Mouse (Mus musculus) forebrain, embryonic 15.5 days (tissue): ENCODE measurements around the gene 9030612E09Rik. TPM values are rescaled to one million over a fixed set of nuclear protein-coding genes. Genes with fewer than 3 reads are reported as not detected.

Experiments
- ATAC-seq: fragments of 200-750 bp; cut with Nextera tagmentation; replicated peaks from 2 replicates; pipeline ENCODE4 v1.8.0; 2017; ENCODE audit warnings: mild to moderate bottlenecking, moderate TSS enrichment, moderate library complexity
- H3K27ac ChIP-seq: fragments of 300-500 bp; sonication (generic); replicated peaks from 2 replicates; pipeline ENCODE4 v1.5.1; 2015; ENCODE audit warnings: mild to moderate bottlenecking, inconsistent platforms
- H3K27me3 ChIP-seq: fragments of 300-500 bp; sonication (generic); 2 replicates; pipeline ENCODE4 v1.6.1; 2015; ENCODE audit warnings: inconsistent platforms
- H3K36me3 ChIP-seq: fragments of 300-500 bp; sonication (generic); 2 replicates; pipeline ENCODE4 v1.6.1; 2015; ENCODE audit warnings: mild to moderate bottlenecking, inconsistent platforms
- H3K4me1 ChIP-seq: fragments of 300-500 bp; sonication (generic); 2 replicates; pipeline ENCODE4 v1.6.1; 2015; ENCODE audit warnings: inconsistent platforms
- H3K4me2 ChIP-seq: fragments of 300-500 bp; sonication (generic); replicated peaks from 2 replicates; pipeline ENCODE4 v1.6.1; 2015; ENCODE audit warnings: mild to moderate bottlenecking, inconsistent platforms
- H3K4me3 ChIP-seq: fragments of 300-500 bp; sonication (generic); 2 replicates; pipeline ENCODE4 v1.5.1; 2015; ENCODE audit warnings: mild to moderate bottlenecking, inconsistent platforms
- H3K9ac ChIP-seq: fragments of 300-500 bp; sonication (generic); replicated peaks from 2 replicates; pipeline ENCODE4 v1.6.1; 2015; ENCODE audit warnings: mild to moderate bottlenecking, inconsistent platforms
- H3K9me3 ChIP-seq: fragments of 300-500 bp; sonication (generic); 2 replicates; pipeline ENCODE4 v1.6.1; 2016; ENCODE audit warnings: inconsistent platforms
- WGBS: fragments of 180-500 bp; shearing (Covaris S2); methylation state at CpG from one replicate; pipeline ENCODE4 v1.1.7; 2015; ENCODE audit warnings: mixed read lengths; 5-methylcytosine and 5-hydroxymethylcytosine counted together
- polyA plus RNA-seq: library from polyadenylated mRNA; unstranded; fragments of >200 nt; fragmentation: Nextera tagmentation; extraction: Ambion mirVana; gene quantifications from 2 replicates; pipeline ENCODE4 v1.2.1, GENCODE M21; 2015

The 9030612E09Rik gene
- polyA plus RNA-seq, 1 experiment from 2014 or later: 2.0 TPM

GRCm38 (mm10) chr10:43217361-43217900 lies 42.9 kb downstream of the 9030612E09Rik start:
- Histone ChIP-seq H3K9ac (no peak overlapping the region), H3K27me3 (no peaks in the 10 kb centered on the region), H3K4me2 (no peak overlapping the region), H3K9me3 (no peaks in the 10 kb centered on the region), H3K4me1 (peaks cover 17% of the 10 kb centered on the region), H3K27ac (no peak overlapping the region), H3K36me3 (no peaks in the 10 kb centered on the region), H3K4me3 (no peak overlapping the region)
- WGBS: 92% methylated on average over 13 of the region's 13 CpGs
- no peak for ATAC-seq

- ATAC-seq: 0 out of 2 replicates have a peak, but pooled peaks have one; percentile 5
- peaks cover 17% of the 10 kb centered on the region for H3K4me1 ChIP-seq
- no peaks in the 10 kb centered on the region for H3K36me3 ChIP-seq
- peak overlapping the region; percentile 98 for H3K9ac ChIP-seq
- no peaks in the 10 kb centered on the region for H3K9me3 ChIP-seq
- peak overlapping the region; percentile 86 for H3K27ac ChIP-seq
- peak overlapping the region; percentile 73 for H3K4me3 ChIP-seq
- H3K27me3 ChIP-seq: no peaks in the 10 kb centered on the region
- peak overlapping the region; percentile 99 for H3K4me2 ChIP-seq
- 20% methylated on average over 7 of the region's 7 CpGs for WGBS
Measured at GRCm38 (mm10) chr10:43220479-43220878, 46.0 kb downstream of the 9030612E09Rik start.

DNA sequence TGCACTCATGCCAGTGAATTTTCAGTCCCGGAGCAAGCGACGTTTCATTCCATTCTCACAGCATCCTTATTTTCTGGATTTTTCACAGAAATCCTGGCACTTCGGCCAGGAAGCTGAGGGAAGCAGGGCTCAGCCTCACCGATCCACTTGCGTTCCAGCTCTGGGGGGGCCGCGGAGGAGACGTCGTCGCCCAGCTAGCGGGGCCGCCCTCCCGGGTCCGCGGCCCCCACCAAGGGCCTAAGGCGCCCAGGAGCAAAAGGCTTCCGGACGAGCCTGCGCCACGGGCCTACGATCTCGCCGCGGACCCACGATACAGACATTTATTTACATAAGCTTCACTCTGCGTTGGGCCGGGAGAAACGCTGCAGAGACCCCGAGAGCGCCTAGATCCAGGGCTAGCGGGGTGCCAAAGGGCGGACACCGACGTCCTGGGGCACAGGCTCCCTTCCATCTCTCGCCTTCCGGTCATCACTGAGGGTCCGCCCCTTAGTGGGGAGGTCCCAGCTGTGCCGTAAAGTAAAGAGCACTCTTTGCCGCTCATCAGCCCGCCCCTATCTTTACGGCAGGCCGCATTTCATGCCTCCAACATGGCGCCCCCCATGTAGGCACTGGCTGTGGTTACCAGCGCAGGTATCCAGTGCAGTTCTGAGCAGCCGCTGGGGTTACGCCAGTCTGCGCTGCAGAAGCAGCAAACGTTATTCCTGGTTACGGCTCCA lies 46.6 kb downstream of the 9030612E09Rik start, which contains the start of gene Pdss2:
Gene Pdss2, plus strand, starts transcription at position 577 of the 716 bp plus-strand sequence.
- H3K27me3 ChIP-seq: no peaks in the 10 kb centered on the region
- peak; percentile 98 for ATAC-seq
- H3K27ac ChIP-seq: peak within 1 kb of the TSS; percentile 86
- peak within 1 kb of the TSS; percentile 73 for H3K4me3 ChIP-seq
- H3K4me2 ChIP-seq: peak within 1 kb of the TSS; percentile 99
- no peaks in the 10 kb centered on the region for H3K9me3 ChIP-seq
- WGBS: under 1% methylated on average over 50 of the region's 50 CpGs
- H3K9ac ChIP-seq: peak within 1 kb of the TSS; percentile 98
- no peaks in the 10 kb centered on the region for H3K36me3 ChIP-seq
- peaks cover 17% of the 10 kb centered on the region for H3K4me1 ChIP-seq

- WGBS: under 1% methylated on average over 25 of the region's 25 CpGs
- no peaks in the 10 kb centered on the region for H3K9me3 ChIP-seq
- peak overlapping the region; percentile 73 for H3K4me3 ChIP-seq
- peaks cover 17% of the 10 kb centered on the region for H3K4me1 ChIP-seq
- no peaks in the 10 kb centered on the region for H3K36me3 ChIP-seq
- peak overlapping the region; percentile 98 for H3K9ac ChIP-seq
- peak overlapping the region; percentile 99 for H3K4me2 ChIP-seq
- peak; percentile 59; the same call in 1 of the 2 replicates for ATAC-seq
- H3K27me3 ChIP-seq: no peaks in the 10 kb centered on the region
- peak overlapping the region; percentile 86 for H3K27ac ChIP-seq
Measured at GRCm38 (mm10) chr10:43221659-43222058, 47.2 kb downstream of the 9030612E09Rik start.

GRCm38 (mm10) chr10:43223391-43223790 lies 48.9 kb downstream of the 9030612E09Rik start:
- Histone ChIP-seq H3K4me2 (no peak overlapping the region), H3K9me3 (no peaks in the 10 kb centered on the region), H3K27ac (no peak overlapping the region), H3K9ac (no peak overlapping the region), H3K4me3 (no peak overlapping the region), H3K4me1 (peaks cover 17% of the 10 kb centered on the region), H3K27me3 (no peaks in the 10 kb centered on the region), H3K36me3 (no peaks in the 10 kb centered on the region)
- WGBS: 93% methylated on average over 2 of the region's 2 CpGs
- ATAC-seq: no peak

Other genes starting within 250 kb of the 9030612E09Rik start
- gene Sobp, start 174 bp upstream of the 9030612E09Rik start, polyA plus RNA-seq: 15.1 and 16.2 TPM in 2 replicates
- 15.1 and 16.1 TPM in 2 replicates for gene Pdss2, start 46.8 kb downstream of the 9030612E09Rik start, polyA plus RNA-seq